Mouse (Mus musculus): Measurements from ENCODE around the gene Dnajb11. TPM values are rescaled to one million over a fixed set of nuclear protein-coding genes. Genes with fewer than 3 reads are reported as not detected.

Dnajb11 gene
- polyA plus RNA-seq, 1 experiment from 2014 or later: 116 TPM

Other genes with a start within 250 kb of the Dnajb11 start
- gene Dgkg, start 200.6 kb upstream of the Dnajb11 start, polyA plus RNA-seq (2014; fragmentation: Nextera tagmentation; extraction: Ambion mirVana): 0.12 and 0.14 TPM in 2 replicates
- gene Crygs, start 46.3 kb upstream of the Dnajb11 start, polyA plus RNA-seq (2014; fragmentation: Nextera tagmentation; extraction: Ambion mirVana): 0.26 TPM in 1 of 2 replicates, not detected in the other
- 33.6 and 36.1 TPM in 2 replicates for gene Tbccd1, start 176 bp upstream of the Dnajb11 start, polyA plus RNA-seq (2014; fragmentation: Nextera tagmentation; extraction: Ambion mirVana)
- 0.11 TPM in 1 of 2 replicates, not detected in the other for gene Ahsg, start 33.4 kb downstream of the Dnajb11 start, polyA plus RNA-seq (2014; fragmentation: Nextera tagmentation; extraction: Ambion mirVana)
- not detected in 2 replicates for gene Fetub, start 60.5 kb downstream of the Dnajb11 start, polyA plus RNA-seq (2014; fragmentation: Nextera tagmentation; extraction: Ambion mirVana)
- 0.08 and 0.36 TPM in 2 replicates for gene Hrg, start 93.2 kb downstream of the Dnajb11 start, polyA plus RNA-seq (2014; fragmentation: Nextera tagmentation; extraction: Ambion mirVana)
- not detected in 2 replicates for gene Kng2, start 171.6 kb downstream of the Dnajb11 start, polyA plus RNA-seq (2014; fragmentation: Nextera tagmentation; extraction: Ambion mirVana)
- 0.10 TPM in 1 of 2 replicates, not detected in the other for gene Kng1, start 200.0 kb downstream of the Dnajb11 start, polyA plus RNA-seq (2014; fragmentation: Nextera tagmentation; extraction: Ambion mirVana)
- 230 and 239 TPM in 2 replicates for gene Eif4a2, start 249.6 kb downstream of the Dnajb11 start, polyA plus RNA-seq (2014; fragmentation: Nextera tagmentation; extraction: Ambion mirVana)

All from hindbrain, embryonic 11.5 days (tissue).